8 mouse cellular contexts compared by ENCODE assay signal in the genomic region with DNA sequence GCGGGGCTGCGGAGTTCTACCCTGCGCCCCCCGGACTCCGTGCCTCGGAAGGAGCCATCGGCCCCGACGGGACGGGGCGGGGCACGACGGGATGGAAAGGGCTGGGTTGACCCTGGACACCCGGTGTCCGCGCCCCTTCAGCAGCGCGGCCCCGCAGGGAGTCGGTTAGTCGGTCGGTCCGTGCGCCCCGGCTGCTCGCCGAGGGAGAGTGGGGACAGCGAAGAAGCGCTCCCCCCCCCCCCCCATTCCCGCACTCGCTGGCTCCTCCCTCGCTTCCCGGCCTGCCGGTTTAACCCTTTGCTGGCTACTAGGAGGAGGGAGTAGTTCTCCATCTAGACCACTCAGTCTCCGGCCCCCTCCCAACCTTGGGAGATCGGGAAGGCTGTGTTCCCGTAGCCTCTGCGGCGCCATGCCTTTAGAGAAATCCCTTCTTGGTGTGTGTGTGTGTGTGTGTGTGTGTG. TPM values are rescaled to one million over a fixed set of nuclear protein-coding genes. Genes with fewer than 3 reads are reported as not detected.
DNase-seq lines count a peak whose midpoint lies in the region; ATAC-seq and TF ChIP-seq lines count a peak whose summit lies in the region.

No protein-coding gene starts in this region.

- peaks cover 19 to 47% of the 10 kb centered on the region in 2 experiments for H3K4me1 ChIP-seq in heart, embryonic 14.5 days (ENCODE audit: control insufficient read depth in 2 of 2, insufficient read depth in 2 of 2, low read length in 2 of 2)
- peaks cover 48% of the 10 kb centered on the region for H3K4me1 ChIP-seq in limb, embryonic 12.5 days (replicated peaks)

- no peak for TF ChIP-seq CTCF in brain, embryonic 14.5 days (IDR thresholded peaks at IDR 0.05; ENCODE audit: borderline replicate concordance, extremely low read depth, insufficient read depth, insufficient read length)

- 0 out of 2 replicates have a peak, but pooled peaks have one; percentile 18 for ATAC-seq in heart, embryonic 14.5 days (ENCODE audit: insufficient number of reproducible peaks, insufficient read depth, low FRiP score, low read depth)
- no peak for ATAC-seq in limb, embryonic 12.5 days (ENCODE audit: insufficient number of reproducible peaks, insufficient read depth, low FRiP score, low TSS enrichment, low read depth)

- H3K27ac ChIP-seq in heart, embryonic 14.5 days (replicated peaks in 1 of 2; ENCODE audit: control insufficient read depth in 1 of 2, insufficient read depth in 1 of 2, low read depth in 2 of 2, low read length in 2 of 2), result no peak overlapping the region
- H3K27ac ChIP-seq in limb, embryonic 12.5 days, result no peak overlapping the region

- WGBS in heart, embryonic 14.5 days, result 0% methylated on average over 26 of the region's 39 CpGs
- WGBS in limb, embryonic 12.5 days, result under 1% methylated on average over 27 of the region's 39 CpGs

- H3K9ac ChIP-seq in heart, embryonic 14.5 days (ENCODE audit: low read length), result peak overlapping the region; percentile 62
- H3K9ac ChIP-seq in limb, embryonic 12.5 days (replicated peaks), result peak overlapping the region; percentile 51

- peaks cover 86% of the 10 kb centered on the region for H3K27me3 ChIP-seq in heart, embryonic 14.5 days (ENCODE audit: control insufficient read depth, insufficient read depth, low read length)
- H3K27me3 ChIP-seq in limb, embryonic 12.5 days, result peaks cover 93% of the 10 kb centered on the region
- peaks cover 24% of the 10 kb centered on the region for H3K27me3 ChIP-seq in myocyte (ENCODE audit: control insufficient read depth, insufficient read depth, insufficient read length)

- peak overlapping the region; percentile 35 to 59 for H3K4me3 ChIP-seq in heart, embryonic 14.5 days (ENCODE audit: control insufficient read depth in 1 of 2, insufficient read depth in 1 of 2, low read depth in 1 of 2, low read length in 2 of 2)
- peak overlapping the region; percentile 58 for H3K4me3 ChIP-seq in limb, embryonic 12.5 days (replicated peaks)
- peak overlapping the region; percentile 18 for H3K4me3 ChIP-seq in myocyte

- no peaks in the 10 kb centered on the region for H3K79me2 ChIP-seq in myocyte (ENCODE audit: control insufficient read depth, insufficient read depth)

- H3K9me3 ChIP-seq in heart, embryonic 14.5 days (ENCODE audit: control insufficient read depth, low read length), result no peaks in the 10 kb centered on the region
- H3K9me3 ChIP-seq in limb, embryonic 12.5 days, result no peaks in the 10 kb centered on the region

- H3ac ChIP-seq in myocyte (ENCODE audit: control insufficient read depth, insufficient read length), result no peak overlapping the region

- peak overlapping the region; percentile 82 for H3K4me2 ChIP-seq in heart, embryonic 14.5 days (ENCODE audit: low read length)
- H3K4me2 ChIP-seq in limb, embryonic 12.5 days, result peak overlapping the region; percentile 79
- H3K4me2 ChIP-seq in myocyte (ENCODE audit: low read depth), result peak overlapping the region; percentile 99

- DNase-seq in layer of hippocampus, adult 11-12 months (ENCODE audit: low spot score), result peak; percentile 44
- no peak for DNase-seq in layer of hippocampus, adult 8-10 months (ENCODE audit: low spot score in 2 of 2)
- DNase-seq in brain, embryonic 14.5 days (ENCODE audit: low read depth), result peak; percentile 91
- DNase-seq in ovary, postnatal 14 days (ENCODE audit: low spot score), result no peak
- DNase-seq in frontal cortex, postnatal 25 days (ENCODE audit: low spot score in 2 of 2), result no peak

- no peaks in the 10 kb centered on the region for H3K36me3 ChIP-seq in heart, embryonic 14.5 days (ENCODE audit: control insufficient read depth, insufficient read depth, low read length)
- H3K36me3 ChIP-seq in limb, embryonic 12.5 days, result no peaks in the 10 kb centered on the region
- no peaks in the 10 kb centered on the region for H3K36me3 ChIP-seq in myocyte (ENCODE audit: control insufficient read depth, insufficient read depth)

- 0 out of 2 replicates have a peak, but pooled peaks have one; percentile 17 for TF ChIP-seq POLR2A in brain, embryonic 14.5 days (IDR thresholded peaks at IDR 0.05; ENCODE audit: borderline replicate concordance, extremely low read depth, insufficient read depth, insufficient read length, poor library complexity, severe bottlenecking)
- no peak for TF ChIP-seq POLR2A in myocyte (IDR thresholded peaks at IDR 0.05; ENCODE audit: insufficient read length, low read depth)

TF ChIP-seq in myocyte, 11 proteins besides CTCF, POLR2A, EP300 and RAD21:
- TF ChIP-seq TCF3 (IDR thresholded peaks at IDR 0.05; ENCODE audit: insufficient read length, low read depth), result no peak
- TF ChIP-seq MAX (IDR thresholded peaks at IDR 0.05; ENCODE audit: low read depth), result no peak
- TF ChIP-seq TCF12 (IDR thresholded peaks at IDR 0.05; ENCODE audit: insufficient read depth, poor library complexity, severe bottlenecking), result no peak
- no peak for TF ChIP-seq MYOG (IDR thresholded peaks at IDR 0.05; ENCODE audit: control insufficient read depth in 1 of 3, insufficient read depth in 1 of 3, insufficient read length in 2 of 3, low read depth in 2 of 3)
- TF ChIP-seq REST (IDR thresholded peaks at IDR 0.05; ENCODE audit: insufficient read depth, insufficient read length), result no peak

RNA-seq across cellular contexts. Expression of gene Rtn4rl2, which starts 0.3 kb away (rescaled TPM):
- total RNA-seq in layer of hippocampus, adult 8-10 months (2022), result 10 to 100 TPM; 63.8 to 85.9 (median 79.0) TPM
- 18.3 and 32.2 TPM in 2 replicates for polyA plus RNA-seq in brain, embryonic 14.5 days (2012; rRNA removed)
- 2.2 TPM in 2 replicates for polyA plus RNA-seq in heart, embryonic 14.5 days (2014; fragmentation: Nextera tagmentation; extraction: Ambion mirVana)
- 0.84 and 0.95 TPM in 2 replicates for polyA plus RNA-seq in limb, embryonic 12.5 days (2016; fragmentation: Nextera tagmentation; extraction: Ambion mirVana)
- 0.13 TPM for polyA plus RNA-seq in myocyte (2012; fragmentation: generic; extraction: Trizol)

RNA-seq across cellular contexts. Expression of gene Slc43a1, which starts 48.2 kb away (rescaled TPM):
- total RNA-seq in layer of hippocampus, adult 8-10 months (2022), result 1 to 10 TPM in 1 of 4 experiments, under 1 TPM in 2, not detected in 1; 0.34 to 1.3 (median 0.63) TPM
- polyA plus RNA-seq in brain, embryonic 14.5 days (2012; rRNA removed), result 3.4 and 5.9 TPM in 2 replicates
- 9.2 and 10.5 TPM in 2 replicates for polyA plus RNA-seq in heart, embryonic 14.5 days (2014; fragmentation: Nextera tagmentation; extraction: Ambion mirVana)
- 21.1 and 23.8 TPM in 2 replicates for polyA plus RNA-seq in limb, embryonic 12.5 days (2016; fragmentation: Nextera tagmentation; extraction: Ambion mirVana)
- 2.0 TPM for polyA plus RNA-seq in myocyte (2012; fragmentation: generic; extraction: Trizol)

RNA-seq across cellular contexts. Expression of gene Slc43a3, which starts 49.5 kb away (rescaled TPM):
- total RNA-seq in layer of hippocampus, adult 8-10 months (2022), result 1 to 10 TPM in 3 of 4 experiments, not detected in 1; 1.1 to 3.1 (median 2.1) TPM
- 10.1 and 10.6 TPM in 2 replicates for polyA plus RNA-seq in brain, embryonic 14.5 days (2012; rRNA removed)
- polyA plus RNA-seq in heart, embryonic 14.5 days (2014; fragmentation: Nextera tagmentation; extraction: Ambion mirVana), result 33.7 and 34.2 TPM in 2 replicates
- 30.0 and 33.9 TPM in 2 replicates for polyA plus RNA-seq in limb, embryonic 12.5 days (2016; fragmentation: Nextera tagmentation; extraction: Ambion mirVana)
- 4.5 TPM for polyA plus RNA-seq in myocyte (2012; fragmentation: generic; extraction: Trizol)

Comparison
In these comparisons a context has a peak if more than half of its experiments do, and no peak if none do; other contexts are left out.
1. DNase-seq: peak in layer of hippocampus, adult 11-12 months (single experiment) and brain, embryonic 14.5 days (single experiment); none in layer of hippocampus, adult 8-10 months (0 of 2), ovary, postnatal 14 days (single experiment) and frontal cortex, postnatal 25 days (0 of 2).
2. Peak in every context shown above with its lines, with median percentiles within 50 percentile points of each other: H3K4me2 ChIP-seq and H3K4me3 ChIP-seq.